Mouse (Mus musculus) heart, postnatal 0 days (tissue): ENCODE results near the gene Zfp101.

Source experiments
- CTCF ChIP-seq: IDR thresholded peaks from 2 replicates; pipeline ENCODE4 v1.5.1; 2016; ENCODE audit warnings: antibody characterized with exemption, control low read depth, low read depth
- EP300 ChIP-seq: IDR thresholded peaks from 2 replicates; pipeline ENCODE4 v1.6.1; 2016; ENCODE audit warnings: antibody characterized with exemption, low read depth

- no peak for TF ChIP-seq CTCF
- TF ChIP-seq EP300, result no peak
These were observed 46.7 kb upstream of the Zfp101 start for GRCm38 (mm10) chr17:33441159-33441558.
